Mouse (Mus musculus) ES-E14 (cell line): ENCODE data around the gene Arhgap32. TPM values are rescaled to one million over a fixed set of nuclear protein-coding genes. Genes with fewer than 3 reads are reported as not detected.
"Not testable (repeated sequence)": the region's sequence is repeated elsewhere in the genome, so short reads cannot be mapped to it uniquely, and the experiment has no call there.

Experiments
- DNase-seq: peaks from one replicate; pipeline ENCODE4 v3.0.0-alpha.2; 2013; ENCODE audit warnings: low read depth, low spot score
- H3K27ac ChIP-seq: 2 replicates; pipeline ENCODE4 v1.5.1; 2012; ENCODE audit warnings: low read depth, mild to moderate bottlenecking, low read length, moderate library complexity, mixed read lengths; ENCODE audit not compliant: poor library complexity, insufficient read depth, severe bottlenecking
- H3K36me3 ChIP-seq: 2 replicates; pipeline ENCODE4 v1.6.1; 2012; ENCODE audit warnings: mild to moderate bottlenecking, low read length, moderate library complexity, mixed read lengths; ENCODE audit not compliant: control insufficient read depth, poor library complexity, insufficient read depth, severe bottlenecking
- H3K4me1 ChIP-seq, 2 experiments: fragments of 150-350 bp in 1 of 2; sonication (generic) in 1 of 2; 2 replicates each; pipeline ENCODE4 v1.6.1; 2012; ENCODE audit warnings: low read length in 2 of 2, mild to moderate bottlenecking in 1 of 2, mixed read lengths in 1 of 2; ENCODE audit not compliant: control insufficient read depth in 2 of 2, insufficient read depth in 2 of 2, poor library complexity in 1 of 2
- H3K4me3 ChIP-seq, 2 experiments: fragments of 150-350 bp in 1 of 2; sonication (generic) in 1 of 2; 2 replicates each; pipeline ENCODE4 v1.5.1; 2012; ENCODE audit warnings: low read length in 2 of 2, low read depth in 1 of 2, mild to moderate bottlenecking in 1 of 2, mixed read lengths in 1 of 2; ENCODE audit not compliant: insufficient read depth in 1 of 2, poor library complexity in 1 of 2, severe bottlenecking in 1 of 2
- H3K9ac ChIP-seq: 2 replicates; pipeline ENCODE4 v1.6.1; 2012; ENCODE audit warnings: low read depth, mild to moderate bottlenecking, low read length, mixed read lengths; ENCODE audit not compliant: poor library complexity, insufficient read depth, severe bottlenecking
- H3K9me3 ChIP-seq: fragments of 150-350 bp; sonication (generic); 2 replicates; pipeline ENCODE4 v1.6.1; 2012; ENCODE audit warnings: low read depth, mild to moderate bottlenecking, low read length; ENCODE audit not compliant: control insufficient read depth, insufficient read depth
- CHD2 ChIP-seq: IDR thresholded peaks from 2 replicates; pipeline ENCODE4 v1.6.1; 2014; ENCODE audit warnings: mild to moderate bottlenecking, low read depth, low read length, inconsistent platforms
- HCFC1 ChIP-seq: IDR thresholded peaks from 2 replicates; pipeline ENCODE4 v1.6.1; 2012; ENCODE audit warnings: low read length, inconsistent platforms, borderline replicate concordance; ENCODE audit not compliant: insufficient read depth
- MAFK ChIP-seq: IDR thresholded peaks from 2 replicates; pipeline ENCODE4 v1.6.1; 2014; ENCODE audit warnings: mild to moderate bottlenecking, low read depth, low read length, inconsistent platforms; ENCODE audit not compliant: insufficient read depth
- ZC3H11A ChIP-seq: IDR thresholded peaks from 2 replicates; pipeline ENCODE4 v1.6.1; 2012; ENCODE audit warnings: low read depth, mild to moderate bottlenecking, inconsistent platforms, low read length, borderline replicate concordance
- ZNF384 ChIP-seq: IDR thresholded peaks from 2 replicates; pipeline ENCODE4 v1.6.1; 2012; ENCODE audit warnings: low read depth, low read length, inconsistent platforms
- in situ Hi-C, 2 experiments: fragments of 600-800 bp; cut with MboI; formaldehyde crosslinking; loops; one replicate each; pipeline ENCODE4 v1.15.1; 2025; ENCODE audit warnings: low sequenced_read_pairs in 2 of 2, inconsistent platforms in 1 of 2; ENCODE audit not compliant: unreplicated experiment in 2 of 2
- total RNA-seq: library from RNA; depleted of rRNA; stranded (reverse); fragments of 300-350 nt; gene quantifications from 2 replicates; pipeline ENCODE4 v1.2.3, GENCODE M21; 2012

The Arhgap32 gene
- total RNA-seq, 1 experiment: 13.9 TPM

- Histone ChIP-seq H3K27ac (no peak overlapping the region), H3K4me1 (no peaks in the 10 kb centered on the region), H3K36me3 (no peaks in the 10 kb centered on the region), H3K9ac (no peak overlapping the region), H3K9me3 (no peaks in the 10 kb centered on the region), H3K4me3 (no peak overlapping the region)
- TF ChIP-seq MAFK (no peak), ZC3H11A (no peak), HCFC1 (no peak), CHD2 (no peak), ZNF384 (no peak)
- in situ Hi-C loops: no loop called here
- no peak for DNase-seq
Observed at GRCm38 (mm10) chr9:32162792-32163191, 46.9 kb downstream of the Arhgap32 start.

GRCm38 (mm10) chr9:32163820-32164219 is 47.9 kb downstream of the Arhgap32 start:
- DNase-seq, H3K4me1 ChIP-seq, H3K9ac ChIP-seq, H3K4me3 ChIP-seq, H3K27ac ChIP-seq, H3K36me3 ChIP-seq, in situ Hi-C loops, H3K9me3 ChIP-seq: not testable (repeated sequence)

DNA sequence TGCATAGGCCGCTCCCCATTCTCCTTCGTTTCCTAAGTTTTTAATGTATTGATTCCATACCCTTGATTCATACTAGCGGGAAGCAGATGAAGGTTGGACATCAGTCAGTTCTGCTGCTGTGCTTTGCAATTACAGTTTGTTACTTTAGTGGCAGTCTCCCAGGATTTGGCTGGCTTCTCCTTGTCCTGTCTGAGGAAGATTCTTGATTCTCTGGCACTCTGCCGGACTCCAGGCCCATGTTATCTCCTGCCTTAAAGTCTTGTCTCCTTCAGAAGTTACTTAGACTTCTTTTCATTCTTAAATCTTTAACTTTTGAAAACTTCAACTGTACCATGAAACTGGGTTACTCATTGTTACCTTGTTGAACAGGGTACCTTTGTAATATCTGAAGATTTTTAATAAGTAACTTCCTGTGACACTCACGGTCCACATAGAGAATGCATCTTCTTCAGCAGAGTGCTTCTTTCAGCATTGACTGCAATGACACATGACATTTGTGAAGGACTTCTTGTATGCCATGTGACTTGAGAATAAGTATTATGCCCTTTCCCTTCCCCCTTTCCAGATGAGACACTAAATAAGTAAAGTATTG is 52.7 kb downstream of the Arhgap32 start:
- Histone ChIP-seq H3K27ac (no peak overlapping the region), H3K4me1 (no peaks in the 10 kb centered on the region), H3K4me3 (no peak overlapping the region), H3K9ac (no peak overlapping the region), H3K9me3 (no peaks in the 10 kb centered on the region), H3K36me3 (no peaks in the 10 kb centered on the region; the same call in 1 of the 2 replicates)
- no peak for TF ChIP-seq ZNF384
- TF ChIP-seq HCFC1: no peak
- TF ChIP-seq MAFK: no peak
- no peak for TF ChIP-seq ZC3H11A
- TF ChIP-seq CHD2: no peak
- no peak for DNase-seq
- in situ Hi-C loops: no loop called here

- no peak for DNase-seq
- in situ Hi-C loops: no loop called here
- no peaks in the 10 kb centered on the region for H3K4me1 ChIP-seq
- H3K9me3 ChIP-seq: no peaks in the 10 kb centered on the region
- no peak overlapping the region for H3K27ac ChIP-seq
- no peak overlapping the region for H3K9ac ChIP-seq
- H3K4me3 ChIP-seq: no peak overlapping the region
- no peaks in the 10 kb centered on the region; the same call in 1 of the 2 replicates for H3K36me3 ChIP-seq
- TF ChIP-seq CHD2 (no peak), HCFC1 (no peak), ZC3H11A (no peak), MAFK (no peak), ZNF384 (no peak)
Observed at GRCm38 (mm10) chr9:32170713-32171112, 54.8 kb downstream of the Arhgap32 start.

DNA sequence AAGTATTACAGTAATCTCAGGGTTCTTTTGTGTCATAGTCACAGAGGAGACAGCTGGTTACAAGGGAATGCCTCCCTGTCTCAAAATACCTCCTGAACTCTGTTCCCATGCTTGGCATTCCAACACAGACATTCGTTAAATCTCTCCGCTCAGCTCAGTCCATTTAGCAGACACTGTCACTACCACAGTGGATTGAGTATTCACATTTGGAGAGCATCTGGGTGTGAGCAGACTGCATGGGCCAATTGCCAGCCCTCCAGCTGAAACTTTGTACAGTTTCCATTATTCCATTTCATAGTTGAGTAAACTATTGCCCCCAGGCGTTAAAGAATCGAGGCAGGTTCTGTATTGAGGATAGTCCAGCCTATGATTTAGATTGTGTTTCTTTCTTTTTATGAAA is 60.7 kb downstream of the Arhgap32 start:
- Histone ChIP-seq H3K4me3 (no peak overlapping the region), H3K9ac (no peak overlapping the region), H3K27ac (no peak overlapping the region), H3K9me3 (no peaks in the 10 kb centered on the region), H3K36me3 (no peaks in the 10 kb centered on the region), H3K4me1 (no peaks in the 10 kb centered on the region)
- in situ Hi-C loops: no loop called here
- TF ChIP-seq ZC3H11A (no peak), MAFK (no peak), ZNF384 (no peak), HCFC1 (no peak), CHD2 (no peak)
- DNase-seq: no peak
